Mouse (Mus musculus) fibroblast of lung, adult 2 months (primary cell): ENCODE data around the gene 2810004N23Rik.
"Not testable (repeated sequence)": the region's sequence is repeated elsewhere in the genome, so short reads cannot be mapped to it uniquely, and the experiment has no call there.

Experiments
- DNase-seq: peaks from one replicate; pipeline ENCODE4 v3.0.0-alpha.2; 2011; ENCODE audit warnings: low read depth

Gene 2810004N23Rik

DNA sequence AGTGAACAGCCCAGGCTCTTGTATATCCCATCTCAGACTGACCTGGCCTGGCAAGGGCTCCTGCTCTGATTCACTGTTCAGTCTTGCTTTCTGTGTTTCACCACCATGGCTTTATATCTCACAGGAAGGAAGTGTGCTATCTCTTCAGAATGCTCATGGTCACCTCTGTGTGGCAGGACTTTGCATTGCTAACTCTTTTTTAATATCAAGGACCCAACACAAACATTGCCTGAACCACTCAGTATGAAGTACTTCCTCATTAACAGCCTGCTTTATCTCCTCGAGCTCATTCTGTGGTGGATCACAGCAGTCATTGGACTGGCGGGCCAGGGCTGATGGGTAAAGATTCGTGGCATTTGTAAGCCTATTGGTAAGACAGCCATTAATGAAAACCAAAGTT, 3.7 kb upstream of the 2810004N23Rik start:
- no peak for DNase-seq

DNA sequence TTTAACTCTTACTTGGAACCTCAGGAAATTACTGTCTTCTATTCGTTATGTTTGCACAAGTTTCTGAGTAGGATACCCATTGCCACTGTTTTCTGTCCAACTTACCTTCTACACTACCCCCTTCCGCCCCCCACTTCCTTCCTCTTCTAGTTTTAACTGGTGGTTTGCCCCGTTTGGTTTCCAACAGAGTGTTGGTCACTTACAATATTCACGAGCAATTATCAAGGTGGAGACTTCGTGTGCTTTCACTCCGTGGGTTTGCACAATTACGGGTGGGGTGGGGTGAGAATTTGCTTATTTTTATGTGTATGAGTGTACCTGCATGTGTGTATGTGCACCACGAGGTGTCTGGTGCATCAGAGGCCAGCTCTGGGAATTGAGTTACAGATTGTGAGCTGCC, 809 bp upstream of the 2810004N23Rik start:
- DNase-seq = no peak

DNA sequence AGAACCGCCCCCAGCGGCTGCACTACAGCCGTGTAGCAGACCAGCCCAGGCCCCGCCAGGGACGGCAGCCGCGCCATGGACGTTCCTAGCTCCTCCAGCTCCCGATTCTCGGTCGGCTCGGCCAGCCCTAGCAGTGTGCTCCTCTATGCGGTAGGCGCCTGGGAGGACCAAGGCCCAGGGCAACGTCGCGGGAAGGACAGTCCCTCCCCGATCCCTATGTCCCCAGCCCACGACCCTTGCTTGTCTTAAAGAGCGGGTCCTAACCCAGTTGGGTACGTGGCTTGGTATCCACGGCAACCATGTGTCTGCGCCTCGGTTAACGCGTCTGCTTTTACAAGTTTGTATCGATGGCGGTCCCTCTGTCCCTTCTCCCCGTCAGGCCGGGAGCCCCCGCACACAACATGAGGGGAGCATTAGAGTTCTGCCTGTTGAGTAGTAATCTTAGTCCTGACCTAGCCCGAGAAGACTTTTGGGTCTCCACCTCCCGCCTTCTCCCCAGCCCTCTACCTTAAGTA, 300 bp upstream of the 2810004N23Rik start:
- no peak for DNase-seq

DNA sequence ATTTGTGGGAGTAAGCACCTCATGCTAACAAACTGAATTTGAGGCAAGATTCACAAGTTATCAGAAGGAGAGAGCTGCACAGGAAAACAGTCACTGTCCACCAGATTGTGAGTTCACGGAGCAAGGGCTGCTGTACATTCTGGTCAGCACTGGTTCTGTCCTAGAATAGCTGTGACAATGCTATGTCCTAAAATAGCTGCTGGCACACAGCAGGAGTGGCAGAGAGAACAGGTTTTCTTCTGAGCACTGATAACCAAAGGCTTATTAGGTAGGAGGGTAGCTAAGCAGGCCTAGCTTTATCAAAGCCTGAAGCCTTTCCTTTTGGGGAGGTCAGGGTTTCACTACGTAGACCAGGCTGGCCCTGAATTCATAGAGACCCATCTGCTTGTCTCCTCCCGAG, 2.7 kb downstream of the 2810004N23Rik start:
- DNase-seq = no peak

DNA sequence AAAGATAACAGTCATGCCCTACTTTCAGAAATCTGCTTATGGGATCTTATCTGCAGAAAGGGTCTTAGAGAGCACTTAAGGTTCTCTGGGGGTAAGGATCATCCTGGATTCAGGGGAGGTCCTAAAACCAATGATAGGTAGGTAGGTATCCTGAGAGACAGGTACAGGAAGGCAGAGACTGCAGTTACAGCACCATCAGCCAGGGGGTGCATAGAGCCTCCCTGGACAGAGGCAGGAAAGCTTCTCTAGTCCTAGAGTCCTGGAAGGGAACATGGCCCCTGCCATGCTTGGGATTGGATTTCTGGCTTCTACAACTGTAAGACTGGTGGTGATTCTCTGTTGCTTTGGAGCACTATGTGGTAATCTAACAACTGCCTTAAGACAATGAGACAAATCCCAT, 3.5 kb downstream of the 2810004N23Rik start:
- DNase-seq = no peak

DNA sequence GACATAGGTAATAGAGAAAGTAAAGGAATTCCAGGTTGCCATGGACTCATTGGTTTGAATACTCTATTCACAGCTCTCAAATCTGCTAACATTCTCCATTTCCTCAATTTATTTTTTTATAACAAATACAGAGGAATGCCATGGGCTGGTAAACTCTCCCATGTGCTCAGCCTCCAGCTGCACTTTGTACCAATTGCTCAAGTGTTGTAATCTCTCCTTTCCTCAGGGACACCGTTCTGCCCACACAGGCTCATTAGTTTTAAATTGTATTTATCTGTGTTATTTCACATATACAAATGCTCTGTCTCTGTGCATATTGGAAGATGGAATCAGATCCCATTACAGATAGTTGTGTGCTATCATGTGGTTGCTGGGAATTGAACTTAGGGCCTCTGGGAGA, 9.4 kb downstream of the 2810004N23Rik start:
- DNase-seq = no peak

DNA sequence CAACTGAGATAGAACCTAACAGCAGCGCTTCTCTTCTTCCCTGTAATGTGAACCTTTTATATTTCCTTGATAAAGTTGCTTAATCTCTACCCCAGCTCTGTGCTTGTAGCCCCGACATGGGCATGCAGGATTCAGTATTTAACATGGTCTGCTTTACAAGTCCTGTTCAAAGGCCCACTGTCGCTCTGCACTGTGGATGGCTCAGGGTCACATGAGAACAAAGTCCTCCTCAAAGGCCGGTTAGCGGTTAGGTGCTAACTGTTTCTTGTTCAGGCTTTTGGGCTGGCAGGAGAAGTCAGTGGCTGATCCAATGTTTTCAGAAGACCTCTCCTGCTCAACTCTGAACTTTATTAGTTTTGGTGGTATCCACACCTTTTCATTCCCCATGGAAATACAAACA, 17.3 kb downstream of the 2810004N23Rik start:
- DNase-seq = no peak

DNA sequence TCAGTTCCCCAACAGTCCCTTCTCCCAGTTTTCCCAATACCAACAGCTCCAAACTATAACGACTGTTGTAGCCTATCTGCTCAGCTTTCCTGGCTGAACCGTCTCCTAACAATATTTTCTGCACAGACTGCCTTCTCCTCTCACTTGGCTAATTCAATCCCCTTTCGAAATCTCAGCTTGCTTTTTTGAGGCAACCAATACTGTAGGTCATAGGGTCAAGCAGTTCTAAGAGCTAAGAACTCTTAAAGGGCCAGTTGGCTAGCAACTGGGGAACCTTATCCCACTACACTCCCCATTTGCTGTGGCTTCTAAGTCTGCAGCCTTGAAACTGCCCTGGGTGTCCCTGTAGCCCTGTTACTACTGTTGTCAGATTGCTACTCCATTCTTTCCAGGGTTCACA, 17.8 kb downstream of the 2810004N23Rik start:
- no peak for DNase-seq

DNA sequence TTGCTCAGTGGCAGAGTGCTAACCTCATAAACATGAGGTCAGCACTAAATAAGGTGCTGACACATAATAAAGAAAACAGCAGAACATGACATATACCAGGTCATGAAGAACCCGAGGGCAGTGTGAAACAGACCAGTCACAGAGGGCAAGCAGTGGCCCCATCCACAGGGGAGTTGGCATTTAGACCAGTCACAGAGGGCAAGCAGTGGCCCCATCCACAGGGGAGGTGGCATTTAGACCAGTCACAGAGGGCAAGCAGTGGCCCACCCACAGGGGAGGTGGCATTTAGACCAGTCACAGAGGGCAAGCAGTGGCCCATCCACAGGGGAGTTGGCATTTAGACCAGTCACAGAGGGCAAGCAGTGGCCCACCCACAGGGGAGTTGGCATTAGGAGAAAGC, 20.0 kb downstream of the 2810004N23Rik start:
- DNase-seq = not testable (repeated sequence)

DNA sequence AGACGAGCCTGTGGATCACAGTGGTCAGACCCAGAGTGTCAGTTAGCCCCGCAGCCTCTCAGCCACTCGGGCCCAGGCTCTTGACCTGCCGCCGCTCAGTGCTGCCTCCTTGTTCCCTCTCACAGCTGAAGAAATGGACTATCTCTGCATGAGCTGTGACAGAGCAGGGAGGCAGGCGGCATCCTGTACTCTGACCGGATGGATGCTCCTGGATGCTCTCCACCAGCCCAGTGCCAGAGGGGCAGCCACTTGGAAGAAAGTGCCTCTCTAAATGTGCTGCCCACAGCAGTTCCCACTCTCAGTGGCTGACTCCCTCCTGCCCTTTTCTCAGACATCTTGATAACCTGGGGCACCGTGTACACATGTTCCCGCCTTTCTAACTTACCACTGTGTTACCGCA, 21.1 kb downstream of the 2810004N23Rik start:
- DNase-seq = no peak

DNA sequence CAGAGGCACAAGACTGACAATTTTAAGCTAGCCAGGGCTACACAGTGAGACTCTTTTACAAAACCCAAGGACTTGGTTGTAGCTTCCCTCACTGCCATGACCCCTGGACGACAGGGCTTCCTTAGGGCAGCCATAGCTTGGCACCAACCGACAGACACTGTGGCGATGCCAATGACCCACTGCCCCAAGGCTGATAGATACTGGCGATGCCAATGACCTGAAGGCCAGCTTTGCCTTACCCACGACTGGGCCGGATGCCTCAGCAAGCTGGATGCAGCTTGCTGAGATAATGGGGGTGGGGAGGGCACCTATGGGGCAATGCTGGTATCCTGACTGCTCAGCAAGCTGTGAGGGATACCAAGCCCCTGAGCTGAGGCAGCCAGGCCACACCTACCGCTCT, 22.0 kb downstream of the 2810004N23Rik start:
- DNase-seq = no peak

DNA sequence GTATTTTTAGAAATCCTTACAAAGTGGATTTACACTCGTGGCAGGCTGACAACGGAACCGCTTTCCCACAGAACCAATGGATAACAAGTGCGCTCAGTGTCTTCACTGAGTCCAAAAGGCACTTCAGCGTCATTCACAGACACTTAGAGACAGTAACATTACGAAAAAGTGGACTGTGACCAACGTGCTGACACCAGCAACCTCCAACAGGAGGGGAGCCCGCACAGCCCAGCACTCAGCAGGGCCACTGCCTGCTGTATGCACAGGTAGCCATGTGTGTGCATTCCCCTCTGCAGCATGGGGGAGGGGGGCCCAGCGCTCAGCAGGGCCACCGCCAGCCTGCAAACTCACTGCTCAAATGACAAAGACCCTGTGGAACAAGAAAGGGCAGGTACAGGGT, 23.5 kb downstream of the 2810004N23Rik start:
- no peak for DNase-seq

DNA sequence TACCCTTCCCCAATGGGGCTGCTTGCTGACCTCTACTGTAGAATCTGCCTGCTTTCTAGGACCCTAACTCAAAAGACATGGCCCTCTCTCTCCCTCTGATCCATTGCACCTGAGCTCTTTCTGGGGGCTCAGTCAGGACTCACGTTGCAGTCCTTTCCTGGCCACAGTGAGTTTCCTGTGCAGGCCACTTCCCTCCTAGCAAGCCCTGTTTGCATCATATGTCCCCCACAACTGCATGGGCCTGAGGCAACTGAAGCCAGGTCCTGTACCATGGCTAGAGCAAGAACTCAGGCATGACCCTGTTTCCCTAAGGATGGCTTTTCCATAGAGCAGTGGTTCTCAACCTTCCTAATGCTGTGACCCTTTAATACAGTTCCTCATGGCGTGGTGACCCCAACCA, 25.0 kb downstream of the 2810004N23Rik start:
- no peak for DNase-seq

DNA sequence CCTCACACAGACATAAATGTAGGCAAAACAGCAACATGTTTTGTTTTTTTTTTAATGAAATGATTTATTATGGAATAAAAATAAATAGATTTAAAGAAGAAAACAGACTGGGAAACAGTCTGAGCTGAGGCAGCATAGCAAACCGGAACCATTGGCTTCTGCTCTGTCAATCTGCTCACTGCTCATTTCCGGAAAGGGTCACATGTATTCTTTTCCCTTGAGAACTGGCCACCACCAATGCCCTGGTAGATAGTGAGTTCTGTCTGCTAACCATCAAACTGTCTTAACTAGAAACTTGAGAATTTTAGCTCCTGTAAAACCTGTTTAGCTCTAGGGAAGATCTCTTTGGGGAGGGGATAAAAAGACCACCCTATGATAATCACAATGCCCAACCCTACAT, 26.0 kb downstream of the 2810004N23Rik start:
- no peak for DNase-seq

DNA sequence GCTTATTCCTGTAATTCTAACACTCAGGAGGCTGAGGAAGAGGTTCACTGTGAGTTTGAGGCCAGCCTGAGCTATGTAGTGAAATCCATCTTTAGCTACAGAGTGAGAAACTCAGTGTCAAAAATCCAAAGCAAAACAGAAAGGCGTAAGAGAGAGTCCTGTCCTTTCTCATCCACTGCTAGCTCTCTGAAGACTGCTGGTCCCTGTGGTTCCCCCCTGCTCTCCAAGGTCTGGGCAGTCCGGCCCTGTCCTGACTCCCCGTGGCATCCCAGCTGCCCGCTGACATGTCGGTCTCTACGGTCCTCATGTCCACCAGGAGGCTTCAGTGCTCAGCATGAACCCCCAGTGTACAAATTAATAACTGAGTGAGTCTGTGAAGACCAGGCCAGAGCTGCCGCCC, 26.6 kb downstream of the 2810004N23Rik start:
- no peak for DNase-seq

DNA sequence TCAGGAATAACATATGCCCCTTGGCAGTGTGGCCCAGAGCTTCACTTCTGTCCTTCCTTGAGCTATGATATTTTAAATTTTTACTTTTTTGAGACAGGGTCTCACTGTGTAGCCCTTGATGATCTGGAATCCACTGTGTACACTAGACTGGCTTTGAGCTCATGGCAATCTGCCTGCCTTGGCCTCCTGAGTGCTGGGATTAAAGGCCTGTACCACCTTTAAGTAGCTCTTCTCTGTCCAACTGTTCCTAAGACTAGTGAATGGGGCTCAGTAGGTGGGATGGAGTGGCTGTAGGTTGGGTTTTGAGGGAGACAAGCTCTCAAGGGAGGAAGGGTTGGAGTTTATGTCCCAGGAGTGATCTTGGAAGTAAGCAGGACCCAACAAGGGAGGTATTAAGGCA, 27.1 kb downstream of the 2810004N23Rik start:
- DNase-seq = no peak

DNA sequence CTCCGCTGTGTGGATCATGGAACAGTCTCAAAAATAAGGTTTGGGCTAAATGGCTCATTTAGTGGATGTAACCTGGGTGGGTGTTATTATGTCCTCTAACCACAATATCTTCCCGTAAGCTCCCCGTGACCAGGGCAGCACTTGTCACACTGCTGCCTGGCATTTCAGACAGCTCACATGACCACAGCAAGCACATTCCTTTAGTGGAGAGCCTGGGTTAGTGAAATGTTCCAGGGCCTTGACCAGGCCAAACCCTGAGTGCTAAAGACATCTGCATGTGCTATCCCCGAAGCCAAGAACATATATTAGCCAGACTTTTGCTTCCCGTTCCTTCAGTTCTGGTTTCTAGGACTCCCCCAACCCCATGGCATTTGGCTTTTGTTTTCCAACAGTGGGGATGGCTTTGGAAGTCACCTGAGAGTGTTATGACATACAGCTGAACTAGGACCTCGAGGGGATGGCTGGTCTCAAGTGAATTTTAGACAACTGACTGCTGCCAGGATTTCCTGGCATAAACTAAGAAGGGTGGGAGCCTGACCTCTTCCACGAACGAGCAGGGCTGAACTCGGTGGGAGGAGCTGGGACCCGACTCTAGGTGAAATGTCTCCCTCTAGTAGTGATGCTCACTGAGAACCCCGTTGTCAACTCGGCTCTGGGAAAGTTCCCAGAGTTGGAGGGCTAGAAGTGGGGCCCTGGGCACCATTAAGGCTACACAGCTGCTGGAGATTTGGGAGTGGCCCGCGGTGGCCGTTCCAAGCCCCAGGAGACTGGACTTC, 29.3 kb downstream of the 2810004N23Rik start:
- no peak for DNase-seq

DNA sequence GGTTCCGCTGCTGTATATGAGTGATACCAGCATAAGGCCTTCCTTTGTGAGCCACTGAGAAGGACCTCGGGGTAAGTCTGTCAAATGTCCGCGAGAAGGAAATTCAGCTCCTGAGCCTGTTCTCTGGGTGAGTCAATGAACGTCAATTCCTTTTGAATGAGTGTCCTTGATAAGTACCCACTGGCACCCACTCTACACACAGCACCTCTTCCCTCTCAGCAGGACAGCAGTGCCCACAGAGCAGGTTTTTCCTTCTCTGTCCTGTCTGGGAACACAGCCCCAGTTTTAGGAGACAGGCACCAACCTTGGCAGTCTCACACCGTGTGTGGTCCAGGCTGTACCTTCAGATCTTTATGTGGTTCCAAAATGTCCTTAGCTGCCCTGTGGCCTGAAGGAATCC, 31.0 kb downstream of the 2810004N23Rik start:
- no peak for DNase-seq

DNA sequence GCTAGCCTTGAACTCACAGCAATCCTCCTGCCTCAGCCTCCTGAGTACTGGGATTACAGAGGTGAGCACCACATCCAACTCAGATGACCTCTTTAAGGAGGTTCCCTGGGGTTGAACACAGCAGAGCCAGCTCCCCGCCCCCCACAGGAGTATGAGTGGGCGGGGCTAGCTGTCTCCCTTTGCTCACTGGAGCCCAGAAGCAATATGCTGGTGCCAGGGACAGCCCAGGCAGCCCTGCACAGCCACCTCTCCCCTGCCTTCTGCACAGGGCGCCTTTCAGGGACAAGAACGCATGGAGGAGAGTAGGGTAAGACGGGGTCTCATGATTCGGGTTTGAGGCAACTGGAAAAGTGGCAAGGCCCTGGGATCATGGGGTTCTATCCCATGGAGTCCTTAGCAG, 31.4 kb downstream of the 2810004N23Rik start:
- DNase-seq = no peak

DNA sequence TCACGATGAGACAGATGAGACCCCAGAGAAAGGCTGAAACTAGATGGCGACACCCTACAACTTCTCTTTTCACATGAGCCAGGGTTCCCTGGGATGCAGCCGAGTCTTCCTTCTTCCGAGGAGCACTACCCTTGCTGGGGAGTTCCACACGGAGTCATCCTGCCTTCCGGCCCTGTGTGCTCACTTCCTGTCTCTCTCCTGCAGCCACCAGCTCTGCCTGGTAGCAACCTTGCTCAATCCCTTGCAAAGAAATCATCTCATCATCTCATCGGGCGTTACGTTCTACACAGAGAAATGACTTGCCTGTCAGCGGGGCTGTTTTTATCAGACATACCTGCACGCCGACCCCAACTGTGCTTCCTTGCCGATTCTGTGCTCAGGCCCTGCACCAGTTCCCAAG, 32.9 kb downstream of the 2810004N23Rik start:
- DNase-seq = no peak

DNA sequence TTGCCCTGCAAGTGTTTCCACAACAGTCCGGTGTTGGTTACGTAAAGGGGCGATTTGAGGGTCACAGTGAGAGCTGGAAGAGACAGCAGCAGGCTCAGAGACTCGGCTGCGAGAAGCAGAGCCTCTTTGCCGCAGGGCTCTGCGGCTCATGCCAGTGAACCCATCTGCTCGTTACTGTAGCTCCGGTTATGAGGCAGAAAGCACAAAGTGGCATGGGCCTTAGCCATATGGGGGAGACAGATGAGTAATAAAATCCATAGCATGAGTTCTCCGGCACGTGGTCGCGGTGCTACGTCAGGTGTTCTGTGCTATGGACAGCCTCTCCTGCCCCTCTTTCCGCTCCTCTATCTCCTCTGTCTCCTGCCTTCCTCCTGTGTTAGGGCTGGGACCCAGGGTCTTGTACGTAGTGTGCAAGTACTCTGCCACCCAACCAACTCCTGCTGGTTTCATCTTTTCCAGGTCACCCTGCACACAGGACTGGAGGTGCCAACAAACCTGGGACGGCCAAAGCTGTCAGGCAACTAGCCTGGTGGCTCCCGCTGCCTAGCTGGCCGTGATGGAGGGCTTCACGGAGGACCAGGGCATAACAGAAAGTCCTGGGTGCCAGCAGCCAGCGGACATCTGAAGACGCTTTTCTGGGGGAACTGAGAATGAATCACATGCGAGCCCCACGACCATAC, 34.2 kb downstream of the 2810004N23Rik start:
- DNase-seq = no peak

DNA sequence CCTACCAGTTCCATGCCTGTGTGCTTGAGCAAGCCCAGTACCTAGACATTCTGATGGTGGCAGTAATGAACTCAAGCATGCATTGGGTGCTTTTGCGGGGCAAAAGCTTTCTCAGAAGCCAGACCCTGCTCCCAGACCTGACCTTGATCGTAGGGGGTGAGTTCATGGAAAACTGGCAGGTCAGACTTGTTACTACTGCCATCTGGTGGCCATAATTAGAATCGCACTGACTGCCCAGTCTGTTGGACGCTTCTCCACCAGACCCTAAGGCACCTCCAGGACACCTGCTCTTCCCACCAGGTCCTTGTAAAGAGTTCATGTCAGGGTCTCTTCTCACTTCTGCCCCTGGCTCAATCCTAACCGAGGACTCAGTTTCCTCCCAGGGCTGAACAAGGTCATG, 35.5 kb downstream of the 2810004N23Rik start:
- DNase-seq = no peak

DNA sequence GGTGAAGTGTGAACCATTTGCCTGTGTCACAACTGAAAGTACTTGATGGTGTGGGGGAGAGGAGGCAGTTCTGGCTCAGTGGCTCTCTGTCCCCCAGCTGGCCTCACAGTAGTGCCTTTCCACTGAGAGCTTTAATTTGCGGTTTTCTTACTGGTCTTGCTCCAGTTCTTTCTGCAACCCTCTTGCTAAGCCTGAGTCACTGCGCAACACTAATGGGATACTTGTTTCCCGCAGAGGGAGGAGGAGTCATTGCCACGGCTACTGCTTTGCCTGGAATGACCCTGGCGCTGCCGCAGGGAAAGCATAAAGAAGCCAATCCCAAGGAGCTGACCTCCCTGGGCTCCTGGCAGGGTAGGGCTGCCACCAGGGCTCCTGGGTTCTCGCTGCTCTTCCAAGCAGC, 36.3 kb downstream of the 2810004N23Rik start:
- peak; percentile 97 for DNase-seq

DNA sequence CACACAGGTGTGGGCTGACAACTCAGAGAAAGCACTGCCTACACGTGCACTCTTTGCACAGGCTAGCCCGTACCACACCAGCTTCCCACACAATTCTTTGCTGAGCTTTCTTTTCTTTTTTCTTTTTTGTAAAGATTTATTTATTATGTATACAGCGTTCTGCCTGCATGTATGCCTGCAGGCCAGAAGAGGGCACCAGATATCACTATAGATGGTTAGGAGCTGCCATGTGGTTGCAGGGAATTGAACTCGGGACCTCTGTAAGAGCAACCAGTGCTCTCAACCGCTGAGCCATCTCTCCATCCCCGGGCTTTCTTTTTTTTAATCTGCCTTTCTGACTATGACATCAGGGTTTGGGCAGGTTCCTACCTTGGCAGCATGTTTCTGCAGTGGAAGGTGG, 39.4 kb downstream of the 2810004N23Rik start:
- no peak for DNase-seq
